Mouse (Mus musculus) right cerebral cortex, postnatal 14 days (tissue): ENCODE measurements at regions not wholly inside any gene's neighbourhood (a gene's known extent, or its start where the extent isn't known, plus 50 kb on each side); places are given as distances from the start of the nearest gene placed in this dataset.

Experiments
- DNase-seq: peaks from one replicate; pipeline ENCODE4 v3.0.0; 2022

GRCm38 (mm10) chr4:95234030-95234555 lies 182.1 kb upstream of the Jun start:
- DNase-seq = no peak

- no peak for DNase-seq
These were observed 196.0 kb upstream of the Jun start for GRCm38 (mm10) chr4:95247977-95248376.

- no peak for DNase-seq
These were observed 197.0 kb upstream of the Jun start for GRCm38 (mm10) chr4:95249031-95249430.

DNA sequence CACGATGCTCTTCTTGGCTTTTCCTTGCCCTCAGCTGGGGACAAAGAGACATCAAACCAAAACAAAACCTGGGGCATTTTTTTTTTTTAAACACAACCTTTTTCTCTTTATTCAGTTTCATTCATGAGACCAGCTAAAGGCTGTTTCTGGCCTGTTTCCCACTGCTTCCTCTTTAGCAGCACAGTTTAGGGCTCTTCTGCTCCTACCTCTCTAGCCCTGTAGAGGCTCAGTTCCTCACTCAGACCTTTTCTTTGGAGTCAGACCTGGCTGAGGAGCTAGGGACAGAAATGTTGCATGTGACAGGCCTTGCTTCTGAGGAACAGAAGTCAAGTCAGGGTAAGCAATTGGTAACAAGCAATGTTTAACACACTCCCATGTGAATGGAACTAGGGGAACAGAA lies 198.1 kb upstream of the Jun start:
- no peak for DNase-seq

DNA sequence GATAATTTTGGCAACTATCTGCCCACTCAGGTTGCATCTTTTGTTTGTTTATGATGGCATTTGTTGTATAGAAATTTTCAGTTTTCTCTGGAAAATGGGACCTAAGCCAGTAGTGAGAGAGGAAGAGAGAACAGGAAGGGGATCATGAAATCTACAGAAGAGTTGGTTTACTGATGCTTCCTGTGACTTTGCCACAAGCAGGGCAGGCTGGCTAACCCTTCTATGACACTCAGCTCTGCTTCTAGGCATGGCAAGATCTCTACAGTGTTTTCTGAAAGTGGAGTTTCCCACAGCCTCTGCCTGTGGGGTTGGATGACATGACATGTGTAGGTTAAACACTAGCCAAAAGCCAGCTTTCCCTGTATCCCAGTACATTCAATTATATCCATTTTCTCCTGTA lies 217.7 kb upstream of the Jun start:
- no peak for DNase-seq

DNA sequence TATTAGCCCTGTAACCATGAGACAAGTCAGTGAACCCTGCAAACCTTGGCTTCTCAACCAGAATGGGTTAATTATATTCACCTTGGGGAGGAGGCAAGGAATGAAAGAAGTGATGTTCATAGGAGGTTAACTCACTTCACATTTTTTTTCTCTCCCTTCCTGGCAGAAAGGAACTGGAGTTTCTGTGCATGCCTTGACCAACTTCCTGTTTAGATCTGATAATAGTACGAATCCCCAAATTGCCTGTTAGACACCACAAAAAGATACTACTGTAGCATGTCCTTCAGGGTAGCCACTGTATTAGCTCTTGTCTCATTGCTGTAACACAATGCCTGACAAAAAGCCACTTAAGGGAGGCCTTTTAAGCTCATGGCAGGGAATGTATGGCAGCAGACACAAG lies 218.4 kb upstream of the Jun start:
- DNase-seq = no peak

DNA sequence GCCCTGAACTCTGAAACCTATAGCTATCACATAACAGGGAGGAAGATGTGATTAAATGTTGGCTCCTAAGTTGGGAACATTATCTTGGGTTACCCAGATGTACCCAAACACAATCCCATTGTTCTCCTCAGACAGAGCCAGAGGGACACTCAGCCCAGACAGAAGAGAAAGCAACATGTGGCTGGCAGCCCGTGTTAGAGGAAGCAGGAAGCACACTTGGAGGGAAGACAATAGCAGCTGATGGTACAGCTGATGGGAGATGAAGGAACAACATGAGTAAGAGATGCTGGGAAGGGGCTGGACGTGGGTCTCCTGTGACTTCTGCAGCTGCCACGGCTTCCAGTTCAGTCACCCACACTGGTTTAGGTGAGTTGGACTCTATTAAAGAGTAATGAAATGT lies 224.2 kb upstream of the Jun start:
- no peak for DNase-seq

- DNase-seq = no peak
These were observed 226.1 kb upstream of the Jun start for GRCm38 (mm10) chr4:95277989-95278713.

- no peak for DNase-seq
These were observed 226.7 kb upstream of the Jun start for GRCm38 (mm10) chr4:95278714-95279095.

GRCm38 (mm10) chr4:95279200-95279599 lies 227.2 kb upstream of the Jun start:
- no peak for DNase-seq

DNA sequence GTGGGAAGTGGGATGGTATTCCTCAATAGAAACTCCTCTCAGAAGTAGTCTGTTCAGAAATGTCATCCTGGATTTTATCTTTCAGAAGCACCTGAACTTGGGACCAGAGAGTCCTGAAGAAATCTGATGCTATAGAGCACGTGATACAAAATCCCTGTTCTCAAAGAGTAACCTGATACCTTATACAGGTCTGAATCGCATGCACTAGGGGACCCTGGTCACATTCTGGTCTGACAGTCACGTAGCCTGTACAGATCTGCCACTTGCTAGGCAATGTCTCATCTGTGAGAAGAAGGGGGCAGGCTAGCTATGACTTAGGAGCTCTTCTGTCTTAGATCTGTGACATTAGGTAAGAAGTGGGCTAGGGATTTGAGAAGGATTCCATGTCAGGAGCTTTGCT lies 230.1 kb upstream of the Jun start:
- no peak for DNase-seq

DNA sequence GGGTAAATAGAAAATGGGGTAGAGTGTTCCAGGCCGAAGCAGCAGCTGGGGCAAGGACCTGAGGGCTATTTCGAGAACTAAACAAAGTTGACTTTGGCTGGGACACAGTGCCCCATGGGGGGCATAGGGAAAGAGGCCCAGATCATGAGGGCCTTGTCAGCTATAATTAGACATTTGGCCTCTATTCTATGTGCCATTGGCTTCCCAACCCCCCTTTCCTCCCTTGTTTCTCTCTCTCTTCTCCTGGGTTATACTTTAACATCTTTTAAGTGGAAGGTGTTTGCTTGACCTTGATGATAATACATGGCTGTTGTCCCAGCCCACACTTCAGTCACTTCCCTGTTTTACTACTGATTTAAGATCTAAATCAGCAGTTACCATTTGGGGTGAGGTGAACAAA lies 231.8 kb upstream of the Jun start:
- DNase-seq = no peak

- no peak for DNase-seq
These were observed 232.2 kb upstream of the Jun start for GRCm38 (mm10) chr4:95284192-95284591.

- DNase-seq = no peak
These were observed 232.7 kb upstream of the Jun start for GRCm38 (mm10) chr4:95284696-95285095.

- no peak for DNase-seq
These were observed 238.3 kb upstream of the Jun start for GRCm38 (mm10) chr4:95290321-95290720.

DNA sequence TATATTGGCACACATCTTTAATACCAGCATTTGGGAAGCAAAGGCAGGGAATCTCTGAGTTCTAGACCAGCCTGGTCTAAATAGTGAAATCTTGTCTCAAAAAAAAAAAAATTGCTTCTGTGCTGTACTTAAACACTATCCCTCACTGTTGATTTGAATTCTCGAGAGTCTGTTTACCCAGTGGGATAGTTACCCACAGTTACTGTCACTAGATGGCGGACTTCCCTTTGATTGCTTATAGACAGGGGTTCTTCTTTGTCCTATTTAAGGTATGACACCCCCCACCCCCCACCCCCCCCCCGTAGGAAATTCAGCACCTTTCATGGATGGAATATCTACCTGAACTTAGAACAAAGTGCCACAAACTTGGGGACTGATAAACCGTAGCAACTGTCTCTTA lies 242.1 kb upstream of the Jun start:
- no peak for DNase-seq

DNA sequence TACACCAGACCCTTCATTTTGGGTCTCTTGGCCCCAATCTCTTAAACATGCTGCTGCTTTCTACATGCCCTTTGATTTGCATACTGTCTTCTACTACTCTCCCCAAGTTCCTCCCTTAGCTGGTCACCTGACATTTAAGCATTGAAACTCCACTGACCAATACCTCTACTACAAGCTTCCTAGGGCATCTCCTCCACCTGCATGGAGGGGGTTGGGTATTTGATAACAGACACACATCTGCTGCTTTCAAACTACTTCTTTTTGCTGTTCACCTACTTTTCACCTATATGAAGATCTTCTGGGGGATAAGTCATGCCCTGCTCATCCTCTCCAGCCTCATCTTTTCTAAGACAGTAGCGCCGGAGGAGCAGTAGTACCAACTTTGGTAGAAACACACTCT lies 249.9 kb upstream of the Jun start:
- DNase-seq = no peak

DNA sequence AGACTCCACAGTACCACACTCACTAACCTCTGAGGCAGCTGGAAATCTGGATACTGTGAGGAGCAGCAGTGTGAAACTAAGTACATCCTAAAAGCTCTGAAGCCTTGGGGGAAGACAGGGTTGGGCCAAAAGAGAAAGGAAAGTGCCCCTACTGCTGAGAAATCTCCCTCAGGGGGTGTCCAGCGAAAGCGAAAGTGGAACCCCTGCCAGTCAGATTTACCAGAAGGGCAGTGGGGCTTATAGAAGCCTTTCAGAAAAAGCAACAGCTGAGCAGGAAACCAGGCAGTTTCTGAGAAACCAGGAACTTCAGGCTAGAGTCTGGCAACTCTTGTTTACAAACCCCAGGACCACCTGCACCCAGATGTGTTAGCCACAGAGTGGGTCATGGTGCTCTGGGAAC lies 251.3 kb upstream of the Jun start:
- DNase-seq = no peak

GRCm38 (mm10) chr4:95304006-95304405 lies 252.0 kb upstream of the Jun start:
- no peak for DNase-seq

DNA sequence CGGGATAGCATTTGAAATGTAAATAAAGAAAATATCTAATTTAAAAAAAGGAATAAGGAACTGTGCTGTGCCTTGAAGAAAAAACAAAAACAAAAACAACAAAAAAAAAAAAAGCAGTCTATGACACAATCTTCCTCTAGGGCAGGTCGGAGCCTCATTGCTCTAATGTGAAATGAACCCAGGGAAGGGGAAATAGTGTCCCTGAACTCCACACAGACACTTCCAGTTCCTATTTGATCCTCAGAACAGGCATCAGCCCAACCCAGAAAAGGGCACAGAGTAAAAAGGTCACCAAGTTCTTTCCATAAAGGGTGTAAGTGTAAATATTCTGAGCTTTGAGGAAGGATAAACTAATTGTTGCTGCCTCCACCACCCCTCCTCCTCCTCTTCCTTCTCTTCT lies 250.2 kb upstream of the Fggy start:
- DNase-seq = no peak

DNA sequence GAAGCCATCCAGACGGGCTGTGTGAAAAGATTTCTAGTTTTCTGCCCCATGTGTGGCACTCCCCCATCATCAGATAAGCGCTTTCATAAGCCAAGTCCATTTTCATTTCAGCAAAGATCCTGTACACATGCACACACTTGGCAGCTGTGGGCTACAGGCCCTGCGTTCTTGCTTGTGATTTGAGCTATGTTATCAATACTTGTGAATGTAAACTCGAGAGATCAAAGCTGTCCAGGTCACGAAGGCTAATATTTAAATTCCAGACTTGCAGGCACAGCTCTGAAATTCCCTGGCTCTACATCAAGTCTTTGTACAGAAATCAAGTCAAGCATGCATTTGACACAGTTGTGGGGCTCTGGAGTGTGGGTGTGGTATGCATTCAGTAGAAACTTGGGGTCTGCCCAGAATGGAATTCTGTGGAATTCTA lies 248.8 kb upstream of the Fggy start:
- DNase-seq = no peak

- no peak for DNase-seq
These were observed 246.9 kb upstream of the Fggy start for GRCm38 (mm10) chr4:95310410-95310809.

GRCm38 (mm10) chr4:95317821-95318290 lies 239.5 kb upstream of the Fggy start:
- DNase-seq = peak; percentile 13

DNA sequence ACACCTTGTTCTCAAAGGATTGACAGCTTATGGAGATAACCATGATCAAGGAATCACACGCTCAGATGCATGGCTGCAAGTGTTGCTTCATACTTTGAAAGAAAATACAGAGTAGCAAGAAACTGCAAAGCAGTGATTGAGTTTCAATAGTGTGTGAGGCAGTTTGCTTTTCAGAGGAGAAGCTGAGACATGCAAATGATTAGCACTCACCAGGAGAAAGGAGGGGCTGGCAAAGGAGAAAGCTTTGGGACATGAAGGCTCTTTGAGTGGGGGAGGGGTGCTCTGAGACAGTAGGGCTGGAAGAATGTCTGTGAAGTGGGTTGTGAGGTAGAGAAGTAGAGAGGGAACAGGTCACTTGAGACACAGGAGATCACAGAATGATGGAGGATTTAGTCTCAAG lies 238.7 kb upstream of the Fggy start:
- no peak for DNase-seq

- no peak for DNase-seq
These were observed 238.3 kb upstream of the Fggy start for GRCm38 (mm10) chr4:95319036-95319435.
